Mouse (Mus musculus) heart, adult 2 months (tissue): Measurements from ENCODE around the gene Ncl.

Source experiments
- CTCF ChIP-seq: fragments of 200-600 bp; IDR thresholded peaks from 2 replicates; pipeline ENCODE4 v1.8.1; 2022; ENCODE audit warnings: antibody characterized with exemption, mild to moderate bottlenecking, moderate library complexity
- EP300 ChIP-seq: fragments of 200-500 bp; IDR thresholded peaks from 2 replicates; pipeline ENCODE4 v1.6.1; 2011; ENCODE audit warnings: low read depth, low read length, control low read depth; ENCODE audit not compliant: insufficient read depth
- POLR2A ChIP-seq: fragments of 200-500 bp; IDR thresholded peaks from 2 replicates; pipeline ENCODE4 v1.6.1; 2011; ENCODE audit warnings: mild to moderate bottlenecking, low read depth, low read length, control low read depth; ENCODE audit not compliant: insufficient read depth

- no peak for TF ChIP-seq EP300
- TF ChIP-seq CTCF: no peak
- no peak for TF ChIP-seq POLR2A
These were observed 9.5 kb downstream of the Ncl start for GRCm38 (mm10) chr1:86349696-86350095.
